Mouse (Mus musculus) left cerebral cortex, postnatal 14 days (tissue): ENCODE measurements at regions not wholly inside any gene's neighbourhood (a gene's known extent, or its start where the extent isn't known, plus 50 kb on each side); places are given as distances from the start of the nearest gene placed in this dataset.

Experiments used
- DNase-seq, 2 experiments: peaks; one replicate each; pipeline ENCODE4 v3.0.0; 2021 to 2022; ENCODE audit warnings: low spot score in 2 of 2, mixed read lengths in 1 of 2
- intact Hi-C: fragments of 180-260 bp; cut with DNase I; formaldehyde crosslinking; loops from one replicate; pipeline ENCODE4 v1.15.1; 2025

GRCm38 (mm10) chr10:54601993-54602392 lies 525.6 kb upstream of the Man1a start:
- intact Hi-C loops = no loop called here
- no peak for DNase-seq

- intact Hi-C loops = no loop called here
- DNase-seq = no peak
Observed at GRCm38 (mm10) chr10:54595072-54595471, 518.7 kb upstream of the Man1a start.

- intact Hi-C loops = loop anchor here (10.0 kb wide), 1 partner anchor 484 kb away; the partner anchor contains the start of gene Man1a
- DNase-seq = peak in 1 of 2 experiments; percentile 7
Observed at GRCm38 (mm10) chr10:54558636-54559035, 482.2 kb upstream of the Man1a start.

GRCm38 (mm10) chr10:54551734-54552397 lies 475.5 kb upstream of the Man1a start:
- DNase-seq = peak; percentile 9 to 26
- intact Hi-C loops = loop anchor here (10.0 kb wide), 1 partner anchor 477 kb away; the partner anchor contains the start of gene Man1a

GRCm38 (mm10) chr10:54550665-54551064 lies 474.3 kb upstream of the Man1a start:
- intact Hi-C loops = loop anchor here (10.0 kb wide), 1 partner anchor 476 kb away; the partner anchor contains the start of gene Man1a
- DNase-seq = no peak

- intact Hi-C loops = no loop called here
- DNase-seq = no peak
Observed at GRCm38 (mm10) chr10:54548977-54549376, 472.6 kb upstream of the Man1a start.

GRCm38 (mm10) chr10:54548526-54548925 lies 472.1 kb upstream of the Man1a start:
- intact Hi-C loops = no loop called here
- DNase-seq = no peak

- DNase-seq = no peak
- intact Hi-C loops = no loop called here
Observed at GRCm38 (mm10) chr10:54532581-54532980, 456.2 kb upstream of the Man1a start.

GRCm38 (mm10) chr10:54510776-54511175 lies 434.4 kb upstream of the Man1a start:
- intact Hi-C loops = no loop called here
- DNase-seq = no peak

GRCm38 (mm10) chr10:54509766-54510165 lies 433.4 kb upstream of the Man1a start:
- intact Hi-C loops = no loop called here
- DNase-seq = no peak
